Mouse (Mus musculus): ENCODE results near the gene Iqsec1. TPM values are rescaled to one million over a fixed set of nuclear protein-coding genes. Genes with fewer than 3 reads are reported as not detected.
A peak's percentile ranks its signal among the peaks of the same experiment; 100 is the strongest.
"Not testable (repeated sequence)": the region's sequence is repeated elsewhere in the genome, so short reads cannot be mapped to it uniquely, and the experiment has no call there.

Iqsec1 gene
- polyA plus RNA-seq, 1 experiment from 2014 or later = 29.5 TPM

- 0 out of 2 replicates have a peak, but pooled peaks cover 3% of the 10 kb centered on the region for H3K9me3 ChIP-seq (ENCODE audit: control insufficient read depth, low read length)
- H3K36me3 ChIP-seq (ENCODE audit: control insufficient read depth, insufficient read depth, low read length) = no peaks in the 10 kb centered on the region
- H3K4me1 ChIP-seq (ENCODE audit: control insufficient read depth, insufficient read depth, low read length) = no peaks in the 10 kb centered on the region
- H3K4me2 ChIP-seq (ENCODE audit: low read length) = no peak overlapping the region
- 90% methylated on average over 6 of the region's 6 CpGs for WGBS
- no peak overlapping the region for H3K4me3 ChIP-seq (replicated peaks; ENCODE audit: low read depth, low read length)
- no peak overlapping the region for H3K27ac ChIP-seq (replicated peaks; ENCODE audit: low read depth, low read length)
- no peak overlapping the region for H3K9ac ChIP-seq (replicated peaks; ENCODE audit: low read length)
- DNase-seq (no peak), ATAC-seq (ENCODE audit: low FRiP score, low TSS enrichment) (no peak)
- H3K27me3 ChIP-seq (ENCODE audit: control insufficient read depth, insufficient read depth, low read length) = no peaks in the 10 kb centered on the region
Measured at GRCm38 (mm10) chr6:90648391-90648790, 340.1 kb downstream of the Iqsec1 start.

- H3K9me3 ChIP-seq (ENCODE audit: control insufficient read depth, low read length) = 0 out of 2 replicates have a peak, but pooled peaks cover 3% of the 10 kb centered on the region
- H3K4me1 ChIP-seq (ENCODE audit: control insufficient read depth, insufficient read depth, low read length) = no peaks in the 10 kb centered on the region
- H3K27ac ChIP-seq (replicated peaks; ENCODE audit: low read depth, low read length) = no peak overlapping the region
- no peak overlapping the region for H3K4me3 ChIP-seq (replicated peaks; ENCODE audit: low read depth, low read length)
- 62% methylated on average over 4 of the region's 4 CpGs for WGBS
- ATAC-seq (ENCODE audit: low FRiP score, low TSS enrichment) = no peak
- no peak overlapping the region for H3K4me2 ChIP-seq (ENCODE audit: low read length)
- no peaks in the 10 kb centered on the region for H3K36me3 ChIP-seq (ENCODE audit: control insufficient read depth, insufficient read depth, low read length)
- DNase-seq = no peak
- no peak overlapping the region for H3K9ac ChIP-seq (replicated peaks; ENCODE audit: low read length)
- H3K27me3 ChIP-seq (ENCODE audit: control insufficient read depth, insufficient read depth, low read length) = no peaks in the 10 kb centered on the region
Measured at GRCm38 (mm10) chr6:90644965-90645364, 343.5 kb downstream of the Iqsec1 start.

- H3K9me3 ChIP-seq (ENCODE audit: control insufficient read depth, low read length) = 0 out of 2 replicates have a peak, but pooled peaks cover 3% of the 10 kb centered on the region
- H3K4me1 ChIP-seq (ENCODE audit: control insufficient read depth, insufficient read depth, low read length) = no peaks in the 10 kb centered on the region
- H3K4me2 ChIP-seq (ENCODE audit: low read length) = no peak overlapping the region
- no peak for ATAC-seq (ENCODE audit: low FRiP score, low TSS enrichment)
- no peak overlapping the region for H3K9ac ChIP-seq (replicated peaks; ENCODE audit: low read length)
- DNase-seq = no peak
- no peak overlapping the region for H3K4me3 ChIP-seq (replicated peaks; ENCODE audit: low read depth, low read length)
- no peaks in the 10 kb centered on the region for H3K27me3 ChIP-seq (ENCODE audit: control insufficient read depth, insufficient read depth, low read length)
- H3K36me3 ChIP-seq (ENCODE audit: control insufficient read depth, insufficient read depth, low read length) = no peaks in the 10 kb centered on the region
- 92% methylated on average over 3 of the region's 3 CpGs for WGBS
- no peak overlapping the region for H3K27ac ChIP-seq (replicated peaks; ENCODE audit: low read depth, low read length)
Measured at GRCm38 (mm10) chr6:90643057-90643456, 345.4 kb downstream of the Iqsec1 start.

- no peak overlapping the region for H3K27ac ChIP-seq (replicated peaks; ENCODE audit: low read depth, low read length)
- no peaks in the 10 kb centered on the region for H3K27me3 ChIP-seq (ENCODE audit: control insufficient read depth, insufficient read depth, low read length)
- no peaks in the 10 kb centered on the region for H3K9me3 ChIP-seq (ENCODE audit: control insufficient read depth, low read length)
- 66% methylated on average over 3 of the region's 3 CpGs for WGBS
- H3K4me3 ChIP-seq (replicated peaks; ENCODE audit: low read depth, low read length) = no peak overlapping the region
- DNase-seq = no peak
- H3K4me2 ChIP-seq (ENCODE audit: low read length) = no peak overlapping the region
- no peaks in the 10 kb centered on the region for H3K4me1 ChIP-seq (ENCODE audit: control insufficient read depth, insufficient read depth, low read length)
- no peaks in the 10 kb centered on the region for H3K36me3 ChIP-seq (ENCODE audit: control insufficient read depth, insufficient read depth, low read length)
- no peak for ATAC-seq (ENCODE audit: low FRiP score, low TSS enrichment)
- H3K9ac ChIP-seq (replicated peaks; ENCODE audit: low read length) = no peak overlapping the region
Measured at GRCm38 (mm10) chr6:90635611-90636010, 352.9 kb downstream of the Iqsec1 start.

- WGBS = 43% methylated on average over 4 of the region's 4 CpGs
- Histone ChIP-seq H3K4me2 (ENCODE audit: low read length) (no peak overlapping the region), H3K36me3 (ENCODE audit: control insufficient read depth, insufficient read depth, low read length) (no peaks in the 10 kb centered on the region), H3K27ac (replicated peaks; ENCODE audit: low read depth, low read length) (no peak overlapping the region), H3K27me3 (ENCODE audit: control insufficient read depth, insufficient read depth, low read length) (no peaks in the 10 kb centered on the region), H3K4me3 (replicated peaks; ENCODE audit: low read depth, low read length) (no peak overlapping the region), H3K9ac (replicated peaks; ENCODE audit: low read length) (no peak overlapping the region), H3K4me1 (ENCODE audit: control insufficient read depth, insufficient read depth, low read length) (no peaks in the 10 kb centered on the region), H3K9me3 (ENCODE audit: control insufficient read depth, low read length) (no peaks in the 10 kb centered on the region)
- ATAC-seq (ENCODE audit: low FRiP score, low TSS enrichment) (no peak), DNase-seq (no peak)
Measured at GRCm38 (mm10) chr6:90635081-90635480, 353.4 kb downstream of the Iqsec1 start.

- not testable (repeated sequence) for H3K9ac ChIP-seq (replicated peaks; ENCODE audit: low read length); H3K27ac ChIP-seq (replicated peaks; ENCODE audit: low read depth, low read length); H3K27me3 ChIP-seq (ENCODE audit: control insufficient read depth, insufficient read depth, low read length); H3K36me3 ChIP-seq (ENCODE audit: control insufficient read depth, insufficient read depth, low read length); H3K9me3 ChIP-seq (ENCODE audit: control insufficient read depth, low read length); H3K4me2 ChIP-seq (ENCODE audit: low read length); H3K4me3 ChIP-seq (replicated peaks; ENCODE audit: low read depth, low read length); H3K4me1 ChIP-seq (ENCODE audit: control insufficient read depth, insufficient read depth, low read length); ATAC-seq (ENCODE audit: low FRiP score, low TSS enrichment)
- 73% methylated on average over 3 of the region's 3 CpGs for WGBS
- DNase-seq = peak; percentile 27
Measured at GRCm38 (mm10) chr6:90632526-90632925, 356.0 kb downstream of the Iqsec1 start.

- Histone ChIP-seq H3K36me3 (ENCODE audit: control insufficient read depth, insufficient read depth, low read length) (no peaks in the 10 kb centered on the region), H3K27me3 (ENCODE audit: control insufficient read depth, insufficient read depth, low read length) (no peaks in the 10 kb centered on the region), H3K9ac (replicated peaks; ENCODE audit: low read length) (no peak overlapping the region), H3K27ac (replicated peaks; ENCODE audit: low read depth, low read length) (no peak overlapping the region), H3K4me1 (ENCODE audit: control insufficient read depth, insufficient read depth, low read length) (no peaks in the 10 kb centered on the region), H3K9me3 (ENCODE audit: control insufficient read depth, low read length) (no peaks in the 10 kb centered on the region), H3K4me2 (ENCODE audit: low read length) (no peak overlapping the region), H3K4me3 (replicated peaks; ENCODE audit: low read depth, low read length) (no peak overlapping the region)
- ATAC-seq (ENCODE audit: low FRiP score, low TSS enrichment) (no peak), DNase-seq (no peak)
- 92% methylated on average over 7 of the region's 7 CpGs for WGBS
Measured at GRCm38 (mm10) chr6:90630427-90630826, 358.1 kb downstream of the Iqsec1 start.

- Histone ChIP-seq H3K4me3 (replicated peaks; ENCODE audit: low read depth, low read length) (no peak overlapping the region), H3K9ac (replicated peaks; ENCODE audit: low read length) (no peak overlapping the region), H3K27me3 (ENCODE audit: control insufficient read depth, insufficient read depth, low read length) (no peaks in the 10 kb centered on the region), H3K27ac (replicated peaks; ENCODE audit: low read depth, low read length) (no peak overlapping the region), H3K4me1 (ENCODE audit: control insufficient read depth, insufficient read depth, low read length) (no peaks in the 10 kb centered on the region), H3K36me3 (ENCODE audit: control insufficient read depth, insufficient read depth, low read length) (no peaks in the 10 kb centered on the region), H3K9me3 (ENCODE audit: control insufficient read depth, low read length) (no peaks in the 10 kb centered on the region), H3K4me2 (ENCODE audit: low read length) (no peak overlapping the region)
- DNase-seq = no peak
- no peak for ATAC-seq (ENCODE audit: low FRiP score, low TSS enrichment)
- 89% methylated on average over 6 of the region's 6 CpGs for WGBS
Measured at GRCm38 (mm10) chr6:90629506-90629905, 359.0 kb downstream of the Iqsec1 start.

- Histone ChIP-seq H3K4me2 (ENCODE audit: low read length) (no peak overlapping the region), H3K27me3 (ENCODE audit: control insufficient read depth, insufficient read depth, low read length) (no peaks in the 10 kb centered on the region), H3K4me3 (replicated peaks; ENCODE audit: low read depth, low read length) (no peak overlapping the region), H3K9ac (replicated peaks; ENCODE audit: low read length) (no peak overlapping the region), H3K27ac (replicated peaks; ENCODE audit: low read depth, low read length) (no peak overlapping the region), H3K9me3 (ENCODE audit: control insufficient read depth, low read length) (no peaks in the 10 kb centered on the region), H3K36me3 (ENCODE audit: control insufficient read depth, insufficient read depth, low read length) (no peaks in the 10 kb centered on the region), H3K4me1 (ENCODE audit: control insufficient read depth, insufficient read depth, low read length) (no peaks in the 10 kb centered on the region)
- DNase-seq (no peak), ATAC-seq (ENCODE audit: low FRiP score, low TSS enrichment) (no peak)
- 87% methylated on average over 4 of the region's 4 CpGs for WGBS
Measured at GRCm38 (mm10) chr6:90627556-90627955, 360.9 kb downstream of the Iqsec1 start.

Data from midbrain, embryonic 14.5 days (tissue).